Mouse (Mus musculus): ENCODE results near the gene Grm3.

The Grm3 gene

GRCm38 (mm10) chr5:9724956-9725600, at the start of gene Grm3:
Grm3 (minus strand) TSS chr5:9725170.
- in situ Hi-C loops (cut with MboI; ENCODE audit: low pct_unique_long_range_greater_than_20kb in 1 of 2, low sequenced_read_pairs in 2 of 2, unreplicated experiment in 1 of 2), result no loop called here

GRCm38 (mm10) chr5:9755751-9756150, 30.8 kb upstream of the Grm3 start:
- in situ Hi-C loops (cut with MboI; ENCODE audit: low pct_unique_long_range_greater_than_20kb in 1 of 2, low sequenced_read_pairs in 2 of 2, unreplicated experiment in 1 of 2), result no loop called here

- in situ Hi-C loops (cut with MboI; ENCODE audit: low pct_unique_long_range_greater_than_20kb in 1 of 2, low sequenced_read_pairs in 2 of 2, unreplicated experiment in 1 of 2), result no loop called here
Measured at GRCm38 (mm10) chr5:9748184-9748583, 23.2 kb upstream of the Grm3 start.

GRCm38 (mm10) chr5:9744120-9744519, 19.1 kb upstream of the Grm3 start:
- in situ Hi-C loops (cut with MboI; ENCODE audit: low pct_unique_long_range_greater_than_20kb in 1 of 2, low sequenced_read_pairs in 2 of 2, unreplicated experiment in 1 of 2), result no loop called here

- in situ Hi-C loops (cut with MboI; ENCODE audit: low pct_unique_long_range_greater_than_20kb in 1 of 2, low sequenced_read_pairs in 2 of 2, unreplicated experiment in 1 of 2), result no loop called here
Measured at GRCm38 (mm10) chr5:9725601-9726268, 765 bp upstream of the Grm3 start.

GRCm38 (mm10) chr5:9724287-9724955, 549 bp downstream of the Grm3 start:
- in situ Hi-C loops (cut with MboI; ENCODE audit: low pct_unique_long_range_greater_than_20kb in 1 of 2, low sequenced_read_pairs in 2 of 2, unreplicated experiment in 1 of 2), result no loop called here

- in situ Hi-C loops (cut with MboI; ENCODE audit: low pct_unique_long_range_greater_than_20kb in 1 of 2, low sequenced_read_pairs in 2 of 2, unreplicated experiment in 1 of 2), result no loop called here
Measured at GRCm38 (mm10) chr5:9721136-9721535, 3.8 kb downstream of the Grm3 start.

- in situ Hi-C loops (cut with MboI; ENCODE audit: low pct_unique_long_range_greater_than_20kb in 1 of 2, low sequenced_read_pairs in 2 of 2, unreplicated experiment in 1 of 2), result no loop called here
Measured at GRCm38 (mm10) chr5:9716295-9716694, 8.7 kb downstream of the Grm3 start.

GRCm38 (mm10) chr5:9707096-9707495, 17.9 kb downstream of the Grm3 start:
- in situ Hi-C loops (cut with MboI; ENCODE audit: low pct_unique_long_range_greater_than_20kb in 1 of 2, low sequenced_read_pairs in 2 of 2, unreplicated experiment in 1 of 2), result no loop called here

GRCm38 (mm10) chr5:9703385-9704009, 21.5 kb downstream of the Grm3 start:
- in situ Hi-C loops (cut with MboI; ENCODE audit: low pct_unique_long_range_greater_than_20kb in 1 of 2, low sequenced_read_pairs in 2 of 2, unreplicated experiment in 1 of 2), result no loop called here

- in situ Hi-C loops (cut with MboI; ENCODE audit: low pct_unique_long_range_greater_than_20kb in 1 of 2, low sequenced_read_pairs in 2 of 2, unreplicated experiment in 1 of 2), result no loop called here
Measured at GRCm38 (mm10) chr5:9702656-9703384, 22.1 kb downstream of the Grm3 start.

- in situ Hi-C loops (cut with MboI; ENCODE audit: low pct_unique_long_range_greater_than_20kb in 1 of 2, low sequenced_read_pairs in 2 of 2, unreplicated experiment in 1 of 2), result no loop called here
Measured at GRCm38 (mm10) chr5:9692333-9692732, 32.6 kb downstream of the Grm3 start.

- in situ Hi-C loops (cut with MboI; ENCODE audit: low pct_unique_long_range_greater_than_20kb in 1 of 2, low sequenced_read_pairs in 2 of 2, unreplicated experiment in 1 of 2), result no loop called here
Measured at GRCm38 (mm10) chr5:9690599-9691242, 34.2 kb downstream of the Grm3 start.

GRCm38 (mm10) chr5:9690192-9690591, 34.8 kb downstream of the Grm3 start:
- in situ Hi-C loops (cut with MboI; ENCODE audit: low pct_unique_long_range_greater_than_20kb in 1 of 2, low sequenced_read_pairs in 2 of 2, unreplicated experiment in 1 of 2), result no loop called here

GRCm38 (mm10) chr5:9683204-9683603, 41.8 kb downstream of the Grm3 start:
- in situ Hi-C loops (cut with MboI; ENCODE audit: low pct_unique_long_range_greater_than_20kb in 1 of 2, low sequenced_read_pairs in 2 of 2, unreplicated experiment in 1 of 2), result no loop called here

- in situ Hi-C loops (cut with MboI; ENCODE audit: low pct_unique_long_range_greater_than_20kb in 1 of 2, low sequenced_read_pairs in 2 of 2, unreplicated experiment in 1 of 2), result no loop called here
Measured at GRCm38 (mm10) chr5:9669002-9669401, 56.0 kb downstream of the Grm3 start.

- in situ Hi-C loops (cut with MboI; ENCODE audit: low pct_unique_long_range_greater_than_20kb in 1 of 2, low sequenced_read_pairs in 2 of 2, unreplicated experiment in 1 of 2), result no loop called here
Measured at GRCm38 (mm10) chr5:9663416-9663815, 61.6 kb downstream of the Grm3 start.

- in situ Hi-C loops (cut with MboI; ENCODE audit: low pct_unique_long_range_greater_than_20kb in 1 of 2, low sequenced_read_pairs in 2 of 2, unreplicated experiment in 1 of 2), result no loop called here
Measured at GRCm38 (mm10) chr5:9661870-9662589, 62.9 kb downstream of the Grm3 start.

Data from mouse embryonic stem cell (cell line).